Mouse (Mus musculus) right cerebral cortex, postnatal 10 days (tissue): Measurements from ENCODE around the gene Trim13.
"Not testable (repeated sequence)": the region's sequence is repeated elsewhere in the genome, so short reads cannot be mapped to it uniquely, and the experiment has no call there.

ENCODE experiments used
- DNase-seq, 2 experiments: peaks; one replicate each; pipeline ENCODE4 v3.0.0; 2021; ENCODE audit warnings: low spot score in 2 of 2

Gene Trim13

GRCm38 (mm10) chr14:61597968-61598367, at the start of gene Trim13:
TSS of gene Trim13 (plus strand) at chr14:61598247.
- DNase-seq = no peak

- no peak for DNase-seq
Measured at GRCm38 (mm10) chr14:61548614-61549013, 49.4 kb upstream of the Trim13 start.

- DNase-seq = no peak
Measured at GRCm38 (mm10) chr14:61555931-61556288, 42.1 kb upstream of the Trim13 start.

- peak; percentile 99 for DNase-seq
Measured at GRCm38 (mm10) chr14:61556289-61557147, 41.5 kb upstream of the Trim13 start, which contains the start of gene Spryd7. TSS of gene Spryd7 (minus strand) at chr14:61556886.

- no peak for DNase-seq
Measured at GRCm38 (mm10) chr14:61558901-61559300, 39.1 kb upstream of the Trim13 start.

GRCm38 (mm10) chr14:61559856-61560255, 38.2 kb upstream of the Trim13 start:
- no peak for DNase-seq

GRCm38 (mm10) chr14:61566211-61566610, 31.8 kb upstream of the Trim13 start:
- DNase-seq = not testable (repeated sequence)

GRCm38 (mm10) chr14:61569344-61569743, 28.7 kb upstream of the Trim13 start:
- DNase-seq = no peak

- peak; percentile 77 to 92 for DNase-seq
Measured at GRCm38 (mm10) chr14:61571366-61571765, 26.7 kb upstream of the Trim13 start.

- no peak for DNase-seq
Measured at GRCm38 (mm10) chr14:61572131-61572530, 25.9 kb upstream of the Trim13 start.

GRCm38 (mm10) chr14:61575066-61575465, 23.0 kb upstream of the Trim13 start:
- no peak for DNase-seq

GRCm38 (mm10) chr14:61575941-61576340, 22.1 kb upstream of the Trim13 start:
- no peak for DNase-seq

- DNase-seq = no peak
Measured at GRCm38 (mm10) chr14:61589288-61590065, 8.6 kb upstream of the Trim13 start.

- DNase-seq = no peak
Measured at GRCm38 (mm10) chr14:61596719-61597426, 1.2 kb upstream of the Trim13 start.

- peak; percentile 93 for DNase-seq
Measured at GRCm38 (mm10) chr14:61599057-61599806, 1.2 kb downstream of the Trim13 start.

- no peak for DNase-seq
Measured at GRCm38 (mm10) chr14:61601348-61601747, 3.3 kb downstream of the Trim13 start.

- DNase-seq = no peak
Measured at GRCm38 (mm10) chr14:61603069-61603755, 5.2 kb downstream of the Trim13 start.

- no peak for DNase-seq
Measured at GRCm38 (mm10) chr14:61604081-61604480, 6.0 kb downstream of the Trim13 start.

- DNase-seq = not testable (repeated sequence)
Measured at GRCm38 (mm10) chr14:61606088-61606487, 8.0 kb downstream of the Trim13 start.

- DNase-seq = no peak
Measured at GRCm38 (mm10) chr14:61607157-61607556, 9.1 kb downstream of the Trim13 start, which contains the start of gene Kcnrg. TSS of gene Kcnrg (plus strand) at chr14:61607457.

GRCm38 (mm10) chr14:61611766-61612165, 13.7 kb downstream of the Trim13 start:
- DNase-seq = no peak
